Mouse (Mus musculus): ENCODE measurements around the gene Tmem210. TPM values are rescaled to one million over a fixed set of nuclear protein-coding genes. Genes with fewer than 3 reads are reported as not detected.

Tmem210 gene
- total RNA-seq (2012; rRNA removed): not detected in 2 replicates
- not detected in 2 replicates for total RNA-seq (2014; rRNA removed)
- not detected in 2 replicates for polyA plus RNA-seq (2012; ENCODE audit: insufficient read length, low read depth)

DNA sequence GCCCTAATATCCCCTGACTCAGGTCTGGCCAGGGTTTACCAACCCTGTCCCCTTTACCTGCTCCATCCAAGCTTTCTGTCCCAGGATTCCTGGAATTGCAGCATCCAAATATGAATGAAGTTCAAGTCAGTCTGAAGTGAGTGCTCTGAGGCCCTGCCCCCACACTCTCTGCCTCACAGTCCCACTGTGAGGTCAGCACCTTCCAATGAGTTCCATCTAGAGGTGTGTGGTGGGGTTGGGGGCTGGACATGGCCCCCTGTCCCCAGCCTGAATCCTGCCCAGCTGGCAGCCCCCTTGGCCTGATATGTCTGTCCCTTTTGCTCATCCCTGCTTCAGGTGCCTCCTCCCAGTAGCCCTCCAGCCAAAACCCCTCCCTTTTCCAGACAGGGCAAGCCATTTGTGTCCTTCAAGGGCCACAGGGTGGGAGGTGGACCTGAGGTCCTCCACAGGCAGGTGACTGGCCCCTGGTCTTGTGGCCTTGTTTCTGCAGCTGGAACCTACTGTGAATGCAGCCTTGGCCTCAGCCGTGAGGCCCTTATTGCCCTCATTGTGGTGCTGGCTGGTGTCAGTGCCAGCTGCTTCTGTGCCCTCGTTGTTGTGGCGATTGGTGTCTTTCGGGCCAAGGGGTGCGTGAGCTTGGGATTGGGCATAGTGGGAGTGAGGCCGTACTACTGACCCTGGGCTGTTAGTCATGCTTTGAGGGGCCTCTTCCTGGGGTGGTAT, at the start of gene Tmem210:
TSS of gene Tmem210 (plus strand) at position 219 of the 723 bp plus-strand sequence.
- Histone ChIP-seq H3K36me3 (replicated peaks in 1 of 2; ENCODE audit: control insufficient read depth in 1 of 2, insufficient read depth in 1 of 2, low read length in 1 of 2) (peaks cover 27 to 40% of the 10 kb centered on the region in 2 experiments), H3K79me2 (replicated peaks; ENCODE audit: control insufficient read depth, extremely low read depth, insufficient read depth, poor library complexity, severe bottlenecking) (no peaks in the 10 kb centered on the region), H3K4me3 (replicated peaks in 1 of 3; ENCODE audit: low read depth in 2 of 3, low read length in 2 of 3, poor library complexity in 1 of 3) (no peak within 1 kb of the TSS), H3K9ac (ENCODE audit: insufficient read depth, low read depth) (no peak within 1 kb of the TSS), H3K9me3 (replicated peaks; ENCODE audit: low read length) (no peaks in the 10 kb centered on the region), H3K27me3 (replicated peaks) (peaks cover 24% of the 10 kb centered on the region), H3K4me2 (ENCODE audit: insufficient read depth, low read depth, poor library complexity, severe bottlenecking) (no peak within 1 kb of the TSS), H3K4me1 (ENCODE audit: control insufficient read depth in 1 of 2, insufficient read depth in 2 of 2) (peaks cover 2 to 4% of the 10 kb centered on the region in 2 experiments; a peak in 3 of 4 replicates), H3K27ac (ENCODE audit: insufficient read depth, low read depth) (no peak within 1 kb of the TSS)
- no peak for DNase-seq (ENCODE audit: extremely low read depth)
- in situ Hi-C loops (cut with MboI; ENCODE audit: low pct_ligation_motif_present, low pct_unique_long_range_greater_than_20kb, low sequenced_read_pairs) (no loop called here), dilution Hi-C loops (cut with MboI; ENCODE audit: extremely low pct_ligation_motif_present, extremely low pct_unique_long_range_greater_than_20kb, low sequenced_read_pairs) (no loop called here)
- TF ChIP-seq USF2 (conservative IDR thresholded peaks at IDR 0.05; ENCODE audit: low read depth, low read length): no peak
- no peak for TF ChIP-seq ZKSCAN1 (IDR thresholded peaks at IDR 0.05; ENCODE audit: borderline replicate concordance, low read depth, low read length)
- TF ChIP-seq CHD1 (IDR thresholded peaks at IDR 0.05; ENCODE audit: low read depth, low read length): no peak
- TF ChIP-seq E2F4 (IDR thresholded peaks at IDR 0.05; ENCODE audit: insufficient replicate concordance, low read depth, low read length): no peak
- TF ChIP-seq GABPA (IDR thresholded peaks at IDR 0.05; ENCODE audit: insufficient replicate concordance, low read depth, low read length): no peak
- no peak for TF ChIP-seq POLR2AphosphoS2 (IDR thresholded peaks at IDR 0.05; ENCODE audit: low read depth, low read length)
- TF ChIP-seq PAX5 (IDR thresholded peaks at IDR 0.05; ENCODE audit: low read length): no peak
- TF ChIP-seq ETS1 (conservative IDR thresholded peaks at IDR 0.05; ENCODE audit: low read depth, low read length): no peak
- no peak for TF ChIP-seq KAT2A (IDR thresholded peaks at IDR 0.05; ENCODE audit: insufficient replicate concordance, low read length)
- TF ChIP-seq EP300 (IDR thresholded peaks at IDR 0.05; ENCODE audit: low read length): no peak
- no peak for TF ChIP-seq UBTF (IDR thresholded peaks at IDR 0.05; ENCODE audit: low read depth, low read length)
- TF ChIP-seq IRF4 (IDR thresholded peaks at IDR 0.05; ENCODE audit: low read depth, low read length): no peak
- no peak for TF ChIP-seq TBP (conservative IDR thresholded peaks at IDR 0.05; ENCODE audit: low read depth, low read length)
- no peak for TF ChIP-seq MAX (IDR thresholded peaks at IDR 0.05; ENCODE audit: low read length)
- no peak for TF ChIP-seq SMC3 (IDR thresholded peaks at IDR 0.05; ENCODE audit: low read depth, low read length)

DNA sequence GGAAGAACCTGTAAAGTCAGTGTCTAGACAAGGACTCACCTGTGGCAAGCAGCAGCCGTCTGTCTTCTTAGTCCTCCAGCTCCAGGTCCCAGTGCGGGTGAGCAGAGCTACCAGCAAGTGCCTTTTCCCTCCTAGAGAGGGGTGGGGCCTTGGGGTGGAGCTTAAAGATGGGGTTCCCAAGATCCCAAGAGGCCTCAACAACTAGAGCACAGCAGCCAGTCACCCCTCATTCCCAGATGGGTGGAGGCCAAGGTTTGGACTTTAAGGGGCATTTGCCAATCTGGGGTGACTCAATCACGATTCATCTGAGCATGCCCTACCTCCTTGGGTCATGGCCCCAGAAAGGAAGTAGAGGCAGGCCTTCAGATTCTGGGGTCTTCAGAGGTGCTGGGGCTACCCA, 48.2 kb upstream of the Tmem210 start:
- Histone ChIP-seq H3K4me3 (replicated peaks in 1 of 3; ENCODE audit: low read depth in 2 of 3, low read length in 2 of 3, poor library complexity in 1 of 3) (no peak overlapping the region), H3K4me2 (ENCODE audit: insufficient read depth, low read depth, poor library complexity, severe bottlenecking) (no peak overlapping the region), H3K9ac (ENCODE audit: insufficient read depth, low read depth) (no peak overlapping the region), H3K36me3 (replicated peaks in 1 of 2; ENCODE audit: control insufficient read depth in 1 of 2, insufficient read depth in 1 of 2, low read length in 1 of 2) (peaks cover 2 to 14% of the 10 kb centered on the region in 2 experiments), H3K9me3 (replicated peaks; ENCODE audit: low read length) (no peaks in the 10 kb centered on the region), H3K27ac (ENCODE audit: insufficient read depth, low read depth) (no peak overlapping the region), H3K27me3 (replicated peaks) (peaks cover 61% of the 10 kb centered on the region), H3K79me2 (replicated peaks; ENCODE audit: control insufficient read depth, extremely low read depth, insufficient read depth, poor library complexity, severe bottlenecking) (no peaks in the 10 kb centered on the region), H3K4me1 (ENCODE audit: control insufficient read depth in 1 of 2, insufficient read depth in 2 of 2) (peaks cover 12 to 16% of the 10 kb centered on the region in 2 experiments)
- dilution Hi-C loops (cut with MboI; ENCODE audit: extremely low pct_ligation_motif_present, extremely low pct_unique_long_range_greater_than_20kb, low sequenced_read_pairs) (no loop called here), in situ Hi-C loops (cut with MboI; ENCODE audit: low pct_ligation_motif_present, low pct_unique_long_range_greater_than_20kb, low sequenced_read_pairs) (no loop called here)
- no peak for DNase-seq (ENCODE audit: extremely low read depth)
- TF ChIP-seq ELF1 (IDR thresholded peaks at IDR 0.05; ENCODE audit: low read depth, low read length) (no peak), KAT2A (IDR thresholded peaks at IDR 0.05; ENCODE audit: insufficient replicate concordance, low read length) (no peak), ZC3H11A (IDR thresholded peaks at IDR 0.05; ENCODE audit: low read depth, low read length) (no peak), MXI1 (IDR thresholded peaks at IDR 0.05; ENCODE audit: low read depth, low read length) (no peak), CHD1 (IDR thresholded peaks at IDR 0.05; ENCODE audit: low read depth, low read length) (no peak), USF2 (conservative IDR thresholded peaks at IDR 0.05; ENCODE audit: low read depth, low read length) (no peak), E2F4 (IDR thresholded peaks at IDR 0.05; ENCODE audit: insufficient replicate concordance, low read depth, low read length) (no peak), NELFE (IDR thresholded peaks at IDR 0.05; ENCODE audit: low read depth, low read length) (no peak), MEF2A (IDR thresholded peaks at IDR 0.05; ENCODE audit: borderline replicate concordance, low read depth, low read length) (no peak)
